26 mouse cellular contexts compared by ENCODE assay signal in genomic region chr1:30594036-30594435, GRCm38 (mm10).
"Had no signal": no experiment of that assay in that cellular context is flagged by ENCODE, and none has a peak within 500 bp of the region (broad histone marks: within the 10 kb centered on the region; RNA-seq: fewer than 3 reads in every experiment).

No protein-coding gene starts in this region.

- DNase-seq: gastrocnemius, postnatal 14 days; gastrocnemius, postnatal 36 days; heart, adult 11 months; heart, adult 2 months; heart, postnatal 14 days; heart, postnatal 36 days; kidney, adult 11 months; kidney, adult 2 months; kidney, adult 9 months; kidney, postnatal 14 days; kidney, postnatal 36 days; liver; liver, embryonic 13.5 days had no signal

- H3K9ac ChIP-seq: heart, embryonic 13.5 days; heart, embryonic 15.5 days; hindbrain, embryonic 13.5 days; hindbrain, embryonic 15.5 days; kidney, embryonic 15.5 days; limb, embryonic 12.5 days; liver, embryonic 13.5 days had no signal

- H3K4me1 ChIP-seq: heart, embryonic 15.5 days; hindbrain, embryonic 13.5 days; kidney, embryonic 15.5 days; limb, embryonic 10.5 days; limb, embryonic 12.5 days; liver, embryonic 13.5 days had no signal

- H3K27ac ChIP-seq: heart, adult 2 months; heart, embryonic 13.5 days; heart, embryonic 15.5 days; hindbrain, embryonic 13.5 days; hindbrain, embryonic 15.5 days; hindbrain, postnatal 0 days; kidney, embryonic 15.5 days; kidney, postnatal 0 days; left cerebral cortex, adult 2 months; limb, embryonic 10.5 days; limb, embryonic 12.5 days; liver, embryonic 13.5 days had no signal

- ATAC-seq: hindbrain, postnatal 0 days; intestine, embryonic 16.5 days had no signal

- H3K36me3 ChIP-seq: heart, embryonic 13.5 days; heart, embryonic 15.5 days; hindbrain, embryonic 13.5 days; hindbrain, embryonic 15.5 days; kidney, embryonic 15.5 days; limb, embryonic 10.5 days; limb, embryonic 12.5 days; liver, embryonic 13.5 days had no signal

- H3K4me3 ChIP-seq: heart, adult 2 months; heart, embryonic 13.5 days; heart, embryonic 15.5 days; hindbrain, embryonic 13.5 days; hindbrain, embryonic 15.5 days; kidney, embryonic 15.5 days; left cerebral cortex, adult 2 months; limb, embryonic 10.5 days; limb, embryonic 12.5 days; liver, embryonic 13.5 days had no signal

- H3K4me2 ChIP-seq: heart, embryonic 11.5 days; heart, embryonic 13.5 days; heart, embryonic 15.5 days; hindbrain, embryonic 13.5 days; hindbrain, embryonic 15.5 days; kidney, embryonic 15.5 days; limb, embryonic 12.5 days; liver, embryonic 11.5 days; liver, embryonic 13.5 days had no signal

- H3K9me3 ChIP-seq: heart, embryonic 13.5 days; heart, embryonic 15.5 days; hindbrain, embryonic 13.5 days; hindbrain, embryonic 15.5 days; kidney, embryonic 15.5 days; limb, embryonic 10.5 days; limb, embryonic 12.5 days; liver, embryonic 13.5 days had no signal

- H3K27me3 ChIP-seq: heart, embryonic 13.5 days; heart, embryonic 15.5 days; hindbrain, embryonic 13.5 days; hindbrain, embryonic 15.5 days; kidney, embryonic 15.5 days; limb, embryonic 12.5 days; liver, embryonic 13.5 days had no signal
